Mouse (Mus musculus) testis, postnatal 10 days (tissue): ENCODE data around the gene Eif2b3.
A peak's percentile ranks its signal among the peaks of the same experiment; 100 is the strongest.

ENCODE experiments used
- DNase-seq: peaks from one replicate; pipeline ENCODE4 v3.0.0; 2021; ENCODE audit warnings: low spot score

The Eif2b3 gene

GRCm38 (mm10) chr4:117017738-117018137, 1.5 kb upstream of the Eif2b3 start:
- DNase-seq = no peak

DNA sequence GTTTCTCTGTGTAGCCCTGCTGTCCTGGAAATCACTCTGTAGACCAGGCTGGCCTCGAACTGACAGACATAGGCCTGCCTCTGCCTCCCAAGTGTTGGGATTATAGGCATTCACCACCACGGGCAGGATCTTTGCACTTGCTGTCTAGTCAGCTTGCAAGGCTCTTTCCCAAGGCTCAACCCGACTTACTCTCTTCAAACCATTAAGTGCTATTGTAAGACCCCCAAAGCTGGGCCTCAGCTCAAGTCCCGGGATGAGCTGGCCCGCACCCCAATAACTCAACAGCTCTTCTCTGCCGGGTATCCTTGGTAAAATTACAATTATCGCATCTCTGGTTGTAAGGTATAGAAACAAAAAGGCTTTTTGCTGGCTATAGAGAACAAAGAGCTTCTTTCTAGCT, 875 bp upstream of the Eif2b3 start:
- DNase-seq = no peak

DNA sequence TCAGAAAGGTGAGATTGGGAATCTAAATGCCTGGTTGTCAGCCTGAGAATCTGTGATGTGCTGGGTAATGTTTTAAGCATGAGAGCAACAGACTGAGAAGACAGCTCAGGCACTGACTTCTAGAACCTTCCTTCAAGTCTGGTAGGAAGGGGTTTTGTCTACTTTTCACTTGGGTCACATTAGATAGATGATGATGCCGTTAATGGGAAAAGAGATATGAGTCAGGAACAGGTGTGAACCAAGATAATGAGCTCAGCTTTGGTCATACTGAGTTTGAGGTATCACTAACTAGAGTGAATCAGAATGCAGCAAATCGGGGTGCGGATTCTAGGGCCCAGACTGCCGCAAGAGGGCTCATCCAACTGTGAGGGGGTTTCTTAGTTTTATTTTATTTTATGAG, 4.3 kb downstream of the Eif2b3 start:
- DNase-seq = no peak

DNA sequence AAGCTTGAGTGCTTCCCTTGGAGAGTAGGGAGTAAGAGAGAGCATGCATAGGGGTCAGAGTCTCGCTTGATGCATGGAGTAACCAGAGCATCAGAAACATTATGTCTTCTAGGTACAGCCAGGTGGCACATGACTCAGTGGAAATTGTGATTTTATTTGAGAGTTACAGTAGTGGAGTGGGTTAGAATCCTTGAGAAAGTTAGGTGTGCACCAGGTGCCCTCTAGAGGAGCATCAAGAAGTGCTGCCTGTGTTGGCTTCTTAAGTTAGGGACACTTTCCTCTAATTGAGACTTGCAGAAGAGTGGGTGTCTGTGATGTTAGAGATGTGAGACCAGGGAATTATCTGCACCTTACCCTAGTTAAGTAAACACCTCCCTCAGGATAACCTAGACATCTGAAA, 11.9 kb downstream of the Eif2b3 start:
- no peak for DNase-seq

DNA sequence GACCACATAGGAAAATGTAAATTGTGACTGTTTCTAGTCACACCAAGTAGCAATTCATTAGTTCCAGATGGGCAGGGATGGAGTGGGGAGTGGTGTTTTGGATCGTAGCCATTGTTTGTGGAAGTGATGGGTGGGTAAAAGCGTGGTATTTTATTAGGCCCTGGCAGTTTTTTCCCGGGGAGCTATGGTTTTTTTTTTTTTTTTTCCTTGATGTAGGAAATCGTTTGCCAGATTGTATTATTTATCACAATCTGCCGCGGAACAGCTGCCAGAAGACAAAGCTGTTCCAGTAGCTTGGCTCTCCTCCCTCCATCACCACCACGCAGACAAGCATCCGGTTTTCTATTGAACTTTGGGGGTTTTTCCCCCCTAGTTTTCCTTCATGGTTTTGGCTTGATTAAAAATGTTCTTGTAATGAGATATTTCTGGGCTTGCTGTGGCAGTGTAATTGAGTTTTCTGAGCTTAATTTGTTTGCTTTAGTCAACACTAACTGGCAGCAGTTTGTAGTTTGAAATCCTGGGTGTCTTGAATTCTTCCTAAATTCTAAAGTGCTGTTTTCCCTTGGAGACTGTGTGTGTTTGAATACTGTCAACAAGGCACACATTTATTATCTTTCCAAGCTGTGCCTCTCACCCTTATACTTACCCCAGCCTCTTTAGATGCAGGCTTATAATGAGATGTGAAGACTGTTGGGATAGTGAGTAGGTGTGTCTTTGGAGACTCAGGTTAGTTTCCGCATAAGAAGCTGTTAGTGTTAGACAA, 20.9 kb downstream of the Eif2b3 start:
- no peak for DNase-seq

- DNase-seq = no peak
Measured at GRCm38 (mm10) chr4:117040791-117041190, 21.6 kb downstream of the Eif2b3 start.

DNA sequence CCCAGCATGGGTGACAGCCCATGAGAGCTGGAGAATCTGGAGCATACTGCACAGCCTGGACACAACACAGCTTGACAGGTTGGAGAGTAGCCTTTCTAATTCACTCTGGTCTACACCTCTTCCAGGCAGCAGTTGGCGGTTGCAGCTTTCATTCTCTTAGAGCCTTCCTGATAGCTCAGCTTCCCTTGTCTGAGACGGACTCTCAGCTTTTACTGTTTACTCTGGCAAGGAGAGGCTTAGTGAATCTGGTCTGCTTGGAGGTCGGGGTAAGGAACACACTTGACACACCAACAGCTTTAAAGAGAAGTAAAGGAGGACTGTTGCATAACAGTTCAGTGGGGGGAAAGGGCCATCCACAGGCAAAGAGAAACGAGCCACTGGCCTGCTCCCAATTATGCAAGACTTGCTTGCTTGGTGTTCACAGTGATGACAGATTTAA, 22.1 kb downstream of the Eif2b3 start:
- no peak for DNase-seq

GRCm38 (mm10) chr4:117048836-117049235, 29.6 kb downstream of the Eif2b3 start:
- no peak for DNase-seq

- DNase-seq = no peak
Measured at GRCm38 (mm10) chr4:117049485-117049884, 30.3 kb downstream of the Eif2b3 start.

GRCm38 (mm10) chr4:117052626-117053025, 33.4 kb downstream of the Eif2b3 start:
- peak; percentile 58 for DNase-seq

- no peak for DNase-seq
Measured at GRCm38 (mm10) chr4:117053956-117054355, 34.8 kb downstream of the Eif2b3 start.

GRCm38 (mm10) chr4:117056102-117056501, 36.9 kb downstream of the Eif2b3 start:
- DNase-seq = no peak

GRCm38 (mm10) chr4:117056514-117056913, 37.3 kb downstream of the Eif2b3 start:
- no peak for DNase-seq

DNA sequence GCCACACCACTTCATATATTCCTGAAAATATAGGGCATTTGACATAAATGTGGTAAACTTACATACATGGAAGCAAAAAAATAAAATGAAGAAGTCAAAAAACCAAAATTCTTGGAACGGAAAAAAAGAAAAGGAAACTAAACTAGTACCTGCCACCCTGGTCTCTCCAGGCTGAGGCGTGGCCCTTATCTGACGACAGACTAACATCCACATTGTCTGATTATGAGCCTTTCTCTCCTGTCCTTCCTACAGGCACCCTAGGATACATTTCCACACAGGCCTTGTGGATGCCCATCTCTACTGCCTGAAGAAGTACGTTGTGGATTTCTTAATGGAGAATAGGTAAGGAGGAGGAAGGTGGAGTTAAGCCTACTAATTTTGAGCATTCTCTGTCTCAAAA, 39.3 kb downstream of the Eif2b3 start:
- no peak for DNase-seq

- DNase-seq = no peak
Measured at GRCm38 (mm10) chr4:117062700-117063390, 43.6 kb downstream of the Eif2b3 start.

DNA sequence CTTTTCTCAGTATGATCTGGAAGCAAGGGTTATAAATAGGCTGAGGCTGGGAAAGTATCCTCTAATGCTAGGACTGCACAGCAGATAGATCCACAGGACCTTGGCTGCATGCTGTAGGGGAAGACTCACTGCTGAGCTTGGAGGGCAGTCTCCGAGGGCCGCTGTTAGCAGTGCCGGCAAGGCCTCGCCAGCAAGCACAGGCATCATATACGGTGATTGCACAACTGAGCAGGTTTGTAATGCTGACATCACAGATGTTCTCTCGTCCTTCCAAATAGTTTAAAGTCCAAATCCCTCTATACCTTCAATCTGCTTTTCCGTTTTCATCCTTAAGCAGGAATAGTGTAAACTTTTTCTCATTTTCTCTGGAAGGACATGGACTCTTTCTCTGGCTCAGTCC, 48.8 kb downstream of the Eif2b3 start:
- DNase-seq = no peak

DNA sequence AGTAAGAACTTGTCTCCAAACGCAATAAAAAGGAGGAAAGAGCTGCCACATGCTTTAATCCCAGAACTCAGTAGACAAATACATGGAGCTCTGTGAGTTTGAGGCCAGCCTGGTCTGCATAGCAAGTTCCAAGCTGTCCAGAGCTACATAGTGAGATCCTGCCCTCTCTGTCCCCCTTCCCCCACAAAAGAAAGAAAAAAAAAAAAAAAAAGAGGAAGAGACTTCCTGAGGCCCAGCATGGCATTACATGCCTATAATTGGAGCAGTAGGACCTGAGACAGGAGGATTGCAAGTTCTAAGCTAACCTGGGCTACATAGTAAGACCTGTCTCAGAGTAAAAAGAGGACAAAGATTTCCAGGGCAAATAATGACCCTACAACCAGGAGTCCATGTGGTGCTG, 50.4 kb downstream of the Eif2b3 start:
- DNase-seq = no peak

- DNase-seq = no peak
Measured at GRCm38 (mm10) chr4:117070624-117071023, 51.4 kb downstream of the Eif2b3 start.

- no peak for DNase-seq
Measured at GRCm38 (mm10) chr4:117071183-117071582, 52.0 kb downstream of the Eif2b3 start.

DNA sequence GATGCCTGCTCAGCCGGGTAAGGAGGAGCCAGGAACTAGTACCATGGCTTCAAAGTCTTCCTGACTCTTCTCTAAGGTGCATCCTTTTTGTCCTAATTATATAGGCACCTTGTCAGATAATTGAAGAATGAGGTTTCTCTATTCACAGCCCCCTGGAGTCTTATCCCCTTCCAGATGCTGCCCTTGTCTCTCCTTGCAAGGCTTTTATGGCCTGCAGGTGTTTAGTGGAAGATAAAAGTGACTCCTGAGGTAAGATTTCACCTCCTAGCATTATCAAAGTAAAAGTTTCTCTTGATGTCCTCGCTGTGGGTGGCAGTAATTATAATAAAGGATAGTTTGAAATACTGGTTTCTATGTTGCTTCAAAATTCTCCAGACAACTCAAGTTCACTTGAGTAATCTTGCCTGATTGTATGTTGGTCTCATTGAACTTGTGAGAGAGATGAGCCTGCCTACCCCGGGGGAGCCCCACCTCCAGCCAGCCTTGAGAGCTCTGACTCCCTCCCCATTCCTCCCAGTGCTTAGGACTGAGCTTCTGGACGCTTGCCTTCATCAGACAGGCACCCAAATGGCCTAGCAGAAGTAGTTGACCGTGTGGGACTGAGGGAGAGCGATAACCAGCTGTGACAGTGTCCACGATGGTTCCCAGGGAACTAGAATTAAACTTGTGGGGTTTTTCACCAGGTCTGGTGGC, 68.9 kb downstream of the Eif2b3 start:
- no peak for DNase-seq

DNA sequence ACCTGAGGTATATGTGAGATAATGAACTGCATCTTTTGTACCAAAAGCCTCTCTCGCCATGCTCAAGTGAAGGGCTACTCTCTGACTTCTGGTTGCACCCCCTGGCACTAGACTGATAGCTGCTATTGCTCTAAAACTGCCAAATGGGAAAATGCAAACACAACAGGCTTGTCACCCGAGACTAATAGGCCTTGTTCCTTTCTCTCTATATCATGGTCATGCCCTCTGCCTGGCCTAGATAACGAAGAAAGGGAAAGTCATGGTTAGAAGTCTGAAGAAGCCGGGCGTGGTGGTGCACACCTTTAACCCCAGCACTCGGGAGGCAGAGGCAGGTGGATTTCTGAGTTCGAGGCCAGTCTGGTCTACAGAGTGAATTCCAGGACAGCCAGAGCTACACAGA, 71.4 kb downstream of the Eif2b3 start:
- DNase-seq = no peak

DNA sequence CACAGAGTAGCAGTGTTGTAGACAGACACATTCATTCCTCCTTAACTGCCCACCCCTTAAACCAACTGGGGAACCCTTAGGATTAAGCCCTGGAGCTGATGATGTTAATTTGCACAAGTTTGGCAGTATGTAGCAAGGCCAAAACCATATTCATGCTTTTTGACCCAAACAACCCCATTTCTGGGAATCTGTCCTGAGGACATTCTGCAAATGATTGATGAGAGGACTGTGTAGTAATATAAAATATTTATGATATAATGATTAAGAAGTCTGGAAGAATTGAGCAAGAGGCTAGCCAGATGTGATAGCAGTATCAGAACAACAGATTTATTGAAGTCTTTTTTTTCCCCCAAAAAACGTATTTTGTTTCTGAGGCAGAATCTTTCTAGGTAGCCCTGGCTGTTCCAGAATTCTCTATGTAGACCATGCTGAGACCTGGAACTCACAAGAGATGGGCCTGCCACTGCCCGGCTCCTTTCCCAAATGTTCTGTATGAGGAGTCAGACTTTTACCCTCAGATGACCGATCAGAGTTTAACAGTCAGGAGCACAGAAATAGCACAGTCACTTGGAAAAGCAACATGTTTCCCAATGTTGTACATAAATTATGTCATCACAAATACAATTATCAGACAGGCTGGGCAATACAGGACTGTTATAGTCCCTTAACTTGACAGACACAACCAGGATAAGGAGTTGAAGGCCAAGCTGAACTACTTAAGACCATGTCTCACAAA, 75.6 kb downstream of the Eif2b3 start:
- DNase-seq = no peak
